Mouse (Mus musculus): ENCODE results near the gene Vps8.

DNA sequence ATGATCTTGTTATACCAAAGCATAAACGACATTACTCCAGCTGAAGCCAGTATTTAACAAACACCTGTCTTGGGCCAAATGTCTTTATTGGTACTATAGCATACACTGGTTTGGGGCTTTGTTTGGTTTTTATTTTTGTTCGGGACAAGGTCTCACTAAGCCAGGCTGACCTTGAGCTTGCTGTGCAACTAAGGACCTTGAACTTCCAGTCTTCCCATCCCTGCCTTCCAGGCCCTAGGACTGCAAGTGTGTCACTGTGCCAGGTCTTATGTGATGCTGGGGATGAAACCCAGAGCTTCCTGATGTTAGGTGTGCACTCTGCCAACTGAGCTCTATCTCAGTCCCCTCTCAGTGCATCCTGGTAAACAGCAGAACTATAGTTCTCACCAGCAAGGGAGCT is 168.6 kb downstream of the Vps8 start:
- TF ChIP-seq CTCF (IDR thresholded peaks at IDR 0.05; ENCODE audit: control insufficient read depth, insufficient read depth, insufficient read length) (no peak), MYOG (IDR thresholded peaks at IDR 0.05; ENCODE audit: control insufficient read depth, extremely low read depth, insufficient read length) (no peak), MAX (IDR thresholded peaks at IDR 0.05) (no peak)

All from C2C12 (cell line).